Mouse (Mus musculus): ENCODE measurements around the gene Cd53. TPM values are rescaled to one million over a fixed set of nuclear protein-coding genes. Genes with fewer than 3 reads are reported as not detected.

Gene Cd53
- polyA plus RNA-seq (2015; fragmentation: Nextera tagmentation; extraction: Ambion mirVana): 5.5 TPM in 2 replicates

DNA sequence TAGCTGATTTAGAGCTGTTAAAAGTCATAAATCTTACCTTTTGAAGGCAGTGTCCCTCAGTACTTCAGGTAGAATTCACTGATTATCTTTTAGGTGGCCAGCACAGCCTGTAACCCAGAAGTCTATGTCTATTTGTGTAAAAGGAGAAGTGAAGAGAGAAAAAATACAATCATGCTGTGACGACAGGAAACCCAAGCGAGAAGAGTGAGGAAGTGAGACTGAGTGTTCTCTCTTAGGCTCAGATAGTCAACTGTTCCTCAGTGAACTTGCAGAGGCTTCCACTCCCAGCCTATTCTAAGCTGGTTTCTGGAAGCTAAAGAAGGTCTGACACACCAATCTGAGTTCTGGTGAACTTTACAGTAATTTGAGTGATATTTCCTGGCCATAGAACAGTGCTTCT is at the start of gene Cd53:
Gene Cd53, minus strand, starts transcription at position 220 of the 400 bp plus-strand sequence.
- no peak for ATAC-seq (ENCODE audit: low FRiP score)
- no peak within 1 kb of the TSS for H3K4me3 ChIP-seq

DNA sequence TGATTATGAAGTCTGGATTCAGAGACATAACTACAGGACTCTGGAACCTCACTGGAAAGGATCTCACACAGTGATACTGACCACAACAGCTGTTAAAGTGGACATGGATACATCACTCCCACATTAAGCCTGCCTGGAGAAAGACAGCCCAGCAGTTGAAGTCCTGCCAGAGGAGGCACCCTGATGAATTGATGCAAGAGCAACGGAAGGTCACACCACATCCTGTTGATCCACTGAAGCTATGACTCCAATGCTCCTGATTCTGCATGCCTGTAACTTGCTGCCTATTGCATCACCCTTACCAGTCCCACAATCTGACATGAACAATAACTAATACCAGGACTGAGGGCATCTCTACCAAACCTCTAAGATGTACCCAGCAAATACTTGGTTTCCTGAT is 42.2 kb upstream of the Cd53 start:
- H3K9ac ChIP-seq: no peak overlapping the region
- H3K4me2 ChIP-seq: no peak overlapping the region
- H3K27me3 ChIP-seq: no peaks in the 10 kb centered on the region
- ATAC-seq (ENCODE audit: low FRiP score): no peak
- no peak overlapping the region for H3K27ac ChIP-seq
- no peaks in the 10 kb centered on the region for H3K4me1 ChIP-seq (replicated peaks)
- WGBS: 81% methylated on average over 1 of the region's 1 CpGs
- H3K4me3 ChIP-seq: no peak overlapping the region
- H3K9me3 ChIP-seq: peaks cover 8% of the 10 kb centered on the region
- H3K36me3 ChIP-seq: no peaks in the 10 kb centered on the region

More for the DNA sequence above, at the start of gene Cd53:
- no peaks in the 10 kb centered on the region for H3K4me1 ChIP-seq (replicated peaks)
- H3K36me3 ChIP-seq: no peaks in the 10 kb centered on the region
- no peak within 1 kb of the TSS for H3K9ac ChIP-seq
- H3K27ac ChIP-seq: no peak within 1 kb of the TSS
- H3K9me3 ChIP-seq: no peaks in the 10 kb centered on the region
- no peaks in the 10 kb centered on the region for H3K27me3 ChIP-seq
- H3K4me2 ChIP-seq: no peak within 1 kb of the TSS
- WGBS: 77% methylated on average over 2 of the region's 2 CpGs

DNA sequence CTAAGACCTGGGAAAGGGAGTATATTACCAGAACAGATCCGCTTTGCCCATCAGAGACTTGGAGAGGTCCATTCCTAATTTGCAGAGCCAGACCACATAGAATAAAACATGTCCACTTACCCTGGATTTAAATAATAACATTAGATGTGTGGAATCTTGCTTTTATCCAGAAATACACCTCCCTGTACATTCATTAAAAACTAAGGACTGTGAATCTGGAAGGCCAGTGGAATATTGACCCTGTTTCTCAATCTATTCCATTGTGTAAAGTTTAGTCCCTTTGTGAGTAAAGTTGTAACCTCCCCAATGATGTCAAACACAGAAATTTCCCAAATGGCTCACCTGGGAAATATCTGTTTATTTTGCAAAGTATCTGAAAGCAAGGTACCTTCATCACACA is 36.2 kb upstream of the Cd53 start, which contains the start of gene Olfr266:
Gene Olfr266, minus strand, starts transcription at position 101 of the 400 bp plus-strand sequence.
- Histone ChIP-seq H3K4me1 (replicated peaks) (no peaks in the 10 kb centered on the region), H3K9ac (no peak within 1 kb of the TSS), H3K27ac (no peak within 1 kb of the TSS), H3K36me3 (no peaks in the 10 kb centered on the region), H3K4me2 (no peak within 1 kb of the TSS), H3K4me3 (no peak within 1 kb of the TSS), H3K27me3 (no peaks in the 10 kb centered on the region), H3K9me3 (no peaks in the 10 kb centered on the region; the same call in 1 of the 2 replicates)
- no peak for ATAC-seq (ENCODE audit: low FRiP score)
- whole genome bisulfite sequencing: 94% methylated on average over 1 of the region's 1 CpGs

DNA sequence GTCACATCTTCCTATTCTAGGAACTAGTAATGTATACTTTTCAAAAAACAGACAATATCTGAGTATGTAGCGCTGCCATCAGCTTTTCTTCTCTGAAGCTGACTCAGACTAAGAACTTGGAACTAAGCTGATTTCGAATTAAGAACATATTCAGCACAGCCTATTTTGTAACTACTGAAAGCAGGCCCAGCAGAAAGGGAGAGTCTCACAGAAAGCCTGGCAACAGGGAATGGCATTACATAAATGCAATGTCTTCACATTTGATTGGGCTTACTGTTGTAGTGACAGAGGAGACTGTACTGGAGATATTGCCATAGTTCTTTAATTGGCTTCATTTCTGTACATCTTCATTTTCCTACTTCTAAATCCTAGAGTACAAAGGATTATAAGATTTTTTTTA is 27.7 kb upstream of the Cd53 start:
- Histone ChIP-seq H3K36me3 (no peaks in the 10 kb centered on the region), H3K4me1 (replicated peaks) (no peaks in the 10 kb centered on the region), H3K27me3 (no peaks in the 10 kb centered on the region), H3K4me2 (no peak overlapping the region), H3K9me3 (no peaks in the 10 kb centered on the region), H3K9ac (no peak overlapping the region), H3K27ac (no peak overlapping the region), H3K4me3 (no peak overlapping the region)
- WGBS: 87% methylated on average over 2 of the region's 2 CpGs
- no peak for ATAC-seq (ENCODE audit: low FRiP score)

DNA sequence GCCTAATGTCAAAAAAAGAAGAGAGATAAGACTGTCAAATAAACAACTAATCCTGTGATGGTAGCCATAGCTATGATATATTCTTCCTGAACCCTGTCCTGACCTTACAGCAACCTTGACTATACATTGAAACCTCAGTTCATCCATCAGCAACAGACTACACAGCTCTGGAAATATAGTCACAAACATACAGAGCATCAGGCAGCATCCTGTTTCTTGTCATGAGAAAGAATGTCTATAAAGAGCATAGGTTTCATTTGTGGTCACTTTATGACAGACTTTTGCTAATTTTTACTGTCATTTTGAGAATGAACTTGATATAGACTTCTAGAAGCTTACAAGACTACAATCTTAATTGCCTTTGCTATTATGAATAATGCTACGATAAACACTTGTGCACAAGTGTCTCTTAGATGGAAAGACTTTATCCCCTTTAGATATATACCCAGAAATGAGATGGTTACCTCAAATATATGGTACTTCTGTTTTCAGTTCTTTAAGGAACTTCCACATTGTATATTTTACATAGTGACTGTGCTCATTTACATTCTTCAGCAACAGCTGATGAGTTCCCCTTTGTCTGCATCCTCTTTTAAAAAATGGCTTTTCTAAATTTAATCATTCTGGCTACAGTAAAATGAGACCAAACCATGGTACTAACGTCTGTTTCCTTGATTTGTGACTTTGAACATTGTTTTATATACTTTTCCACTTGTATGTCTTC is 19.2 kb upstream of the Cd53 start:
- H3K4me2 ChIP-seq: no peak overlapping the region
- H3K9ac ChIP-seq: no peak overlapping the region
- no peaks in the 10 kb centered on the region for H3K27me3 ChIP-seq
- H3K4me1 ChIP-seq (replicated peaks): no peaks in the 10 kb centered on the region
- H3K27ac ChIP-seq: no peak overlapping the region
- ATAC-seq (ENCODE audit: low FRiP score): no peak
- H3K4me3 ChIP-seq: no peak overlapping the region
- H3K36me3 ChIP-seq: no peaks in the 10 kb centered on the region
- WGBS: 65% methylated on average over 2 of the region's 2 CpGs
- H3K9me3 ChIP-seq: no peaks in the 10 kb centered on the region

DNA sequence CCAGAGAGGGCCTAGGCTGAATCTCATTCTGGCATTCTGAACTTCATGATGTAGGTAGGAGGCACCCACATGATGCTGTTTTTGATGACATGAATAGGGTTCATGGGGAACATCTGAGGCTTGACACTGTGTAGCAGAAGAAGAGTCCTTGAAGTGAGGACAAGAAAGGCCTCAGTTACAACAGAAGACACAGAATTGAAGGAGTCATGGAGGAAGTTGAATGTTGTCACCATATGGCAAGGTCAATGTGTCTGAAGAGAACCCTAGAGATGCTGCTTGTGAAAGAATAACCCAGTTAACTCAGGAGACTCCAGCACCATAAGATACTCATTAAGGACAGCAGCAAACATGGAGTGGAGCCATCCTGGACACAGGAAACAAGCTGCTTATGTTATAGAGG is 8.1 kb upstream of the Cd53 start:
- Histone ChIP-seq H3K9ac (no peak overlapping the region), H3K4me2 (no peak overlapping the region), H3K27me3 (no peaks in the 10 kb centered on the region), H3K9me3 (no peaks in the 10 kb centered on the region), H3K4me1 (replicated peaks) (no peaks in the 10 kb centered on the region), H3K27ac (no peak overlapping the region), H3K4me3 (no peak overlapping the region), H3K36me3 (no peaks in the 10 kb centered on the region)
- ATAC-seq (ENCODE audit: low FRiP score): no peak

DNA sequence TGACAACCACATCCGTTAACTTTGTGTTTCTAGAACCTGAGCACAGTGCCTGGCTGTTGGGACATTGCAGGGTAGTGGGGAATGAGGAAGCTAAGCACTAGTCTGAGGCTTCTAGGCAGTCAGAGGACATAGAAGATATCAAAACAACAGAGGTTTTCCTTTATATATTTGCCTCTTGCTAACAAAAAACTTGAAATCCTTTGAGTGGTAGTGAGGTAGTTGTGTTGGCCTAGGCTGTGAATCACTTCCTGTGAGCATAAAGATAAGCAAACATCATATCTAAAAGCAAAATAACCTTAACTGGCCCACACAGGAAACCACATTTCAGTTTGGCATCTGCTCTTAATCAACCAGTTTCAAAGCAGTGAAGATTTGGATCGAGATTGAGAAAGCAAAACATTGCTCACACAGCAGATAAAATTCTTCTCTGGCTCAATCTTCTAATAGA is 1.5 kb downstream of the Cd53 start:
- WGBS: 74% methylated on average over 2 of the region's 2 CpGs
- ATAC-seq (ENCODE audit: low FRiP score): no peak
- H3K27ac ChIP-seq: no peak overlapping the region

DNA sequence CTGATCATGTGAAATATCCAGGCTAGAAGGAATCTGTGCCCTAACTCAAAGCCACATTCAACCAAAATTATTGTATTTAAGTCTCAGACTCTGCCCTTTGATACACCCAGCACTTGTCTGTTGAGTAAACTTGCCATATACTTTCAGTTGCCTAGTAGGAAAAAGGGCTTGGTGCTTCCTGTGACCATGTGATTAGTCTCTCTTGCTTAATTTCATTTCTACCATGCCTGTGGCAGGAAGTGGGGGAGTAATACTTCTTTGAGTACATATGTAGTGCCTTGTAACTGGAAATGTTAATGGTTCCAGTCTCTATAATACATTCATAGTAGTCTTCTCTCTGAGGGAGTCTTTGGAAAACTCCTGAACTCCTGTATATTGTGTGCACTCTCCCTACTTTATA is 2.0 kb downstream of the Cd53 start:
- H3K36me3 ChIP-seq: no peaks in the 10 kb centered on the region
- ATAC-seq (ENCODE audit: low FRiP score): no peak
- H3K27me3 ChIP-seq: no peaks in the 10 kb centered on the region
- H3K4me3 ChIP-seq: no peak overlapping the region
- H3K9me3 ChIP-seq: no peaks in the 10 kb centered on the region
- H3K27ac ChIP-seq: no peak overlapping the region
- H3K9ac ChIP-seq: no peak overlapping the region
- H3K4me1 ChIP-seq (replicated peaks): no peaks in the 10 kb centered on the region
- no peak overlapping the region for H3K4me2 ChIP-seq

More for the DNA sequence above, 1.5 kb downstream of the Cd53 start:
- H3K4me2 ChIP-seq: no peak overlapping the region
- no peak overlapping the region for H3K9ac ChIP-seq
- H3K4me3 ChIP-seq: no peak overlapping the region
- H3K36me3 ChIP-seq: no peaks in the 10 kb centered on the region
- H3K27me3 ChIP-seq: no peaks in the 10 kb centered on the region
- H3K4me1 ChIP-seq (replicated peaks): no peaks in the 10 kb centered on the region
- no peaks in the 10 kb centered on the region for H3K9me3 ChIP-seq

DNA sequence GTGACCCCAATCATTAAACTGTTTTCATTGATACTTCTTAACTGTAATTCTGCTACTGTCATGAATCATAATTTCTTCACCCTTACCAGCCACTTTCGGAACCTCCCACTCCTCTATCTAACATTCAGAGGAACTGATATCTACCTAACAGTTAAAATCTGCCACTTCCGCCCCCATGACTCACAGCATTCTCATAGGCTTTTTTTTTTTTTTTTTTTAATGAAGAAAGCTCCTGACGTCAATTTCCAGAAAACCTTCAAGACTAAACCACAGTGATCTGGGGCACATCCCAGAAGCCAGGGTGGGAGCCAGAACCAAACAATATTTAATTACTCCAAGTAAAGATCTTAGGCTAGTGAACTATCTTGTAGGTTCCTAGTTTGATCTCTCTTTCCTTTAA is 4.8 kb downstream of the Cd53 start:
- H3K27me3 ChIP-seq: no peaks in the 10 kb centered on the region
- no peaks in the 10 kb centered on the region for H3K36me3 ChIP-seq
- 88% methylated on average over 3 of the region's 3 CpGs for WGBS
- H3K4me2 ChIP-seq: no peak overlapping the region
- no peaks in the 10 kb centered on the region for H3K9me3 ChIP-seq
- H3K4me1 ChIP-seq (replicated peaks): no peaks in the 10 kb centered on the region
- H3K9ac ChIP-seq: no peak overlapping the region
- no peak overlapping the region for H3K4me3 ChIP-seq
- no peak for ATAC-seq (ENCODE audit: low FRiP score)
- H3K27ac ChIP-seq: no peak overlapping the region

DNA sequence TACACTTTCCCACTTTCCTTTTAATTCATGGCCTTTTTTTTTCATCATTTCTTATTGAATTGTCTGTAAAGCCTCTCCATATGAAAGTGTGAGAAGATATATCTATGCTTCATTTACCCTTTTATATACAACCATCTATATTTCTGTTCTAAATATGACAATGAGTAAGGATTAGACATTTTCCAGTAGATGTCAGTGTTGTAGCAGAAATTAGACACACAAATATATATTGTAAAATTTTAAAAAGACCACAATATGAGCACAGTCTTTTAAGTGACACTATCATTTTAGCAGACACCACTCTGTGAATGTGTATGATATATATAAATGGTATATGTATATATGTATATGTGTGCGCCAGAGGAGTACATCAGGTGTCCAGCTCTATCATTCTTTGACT is 18.1 kb downstream of the Cd53 start:
- Histone ChIP-seq H3K27ac (no peak overlapping the region), H3K4me2 (no peak overlapping the region), H3K9ac (no peak overlapping the region), H3K27me3 (no peaks in the 10 kb centered on the region), H3K4me3 (no peak overlapping the region), H3K9me3 (no peaks in the 10 kb centered on the region), H3K36me3 (no peaks in the 10 kb centered on the region), H3K4me1 (replicated peaks) (no peaks in the 10 kb centered on the region)
- WGBS: 96% methylated on average over 1 of the region's 1 CpGs
- ATAC-seq (ENCODE audit: low FRiP score): no peak

DNA sequence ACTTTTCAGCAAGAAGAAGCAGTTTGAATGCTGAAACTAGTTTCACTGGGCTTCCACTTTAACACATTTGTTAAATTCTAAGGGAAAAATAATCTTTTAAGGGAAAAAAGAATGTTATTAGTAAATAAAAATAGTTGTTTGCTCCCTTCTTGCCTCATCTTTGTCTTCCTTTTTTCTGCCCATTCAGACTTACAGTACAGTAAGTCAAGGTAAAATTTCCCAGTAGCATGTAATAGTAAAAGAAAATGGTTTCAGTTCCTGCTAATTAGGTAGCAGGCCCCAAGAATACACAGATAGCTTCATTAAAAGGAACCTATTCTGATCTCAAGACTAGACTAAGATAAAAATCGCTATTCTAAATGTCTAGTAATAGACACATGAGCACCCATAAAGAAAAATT is 34.1 kb downstream of the Cd53 start:
- no peak for ATAC-seq (ENCODE audit: low FRiP score)
- Histone ChIP-seq H3K9ac (no peak overlapping the region), H3K4me2 (no peak overlapping the region), H3K27ac (no peak overlapping the region), H3K36me3 (no peaks in the 10 kb centered on the region), H3K27me3 (no peaks in the 10 kb centered on the region), H3K4me1 (replicated peaks) (no peaks in the 10 kb centered on the region), H3K4me3 (no peak overlapping the region), H3K9me3 (no peaks in the 10 kb centered on the region)
- 65% methylated on average over 1 of the region's 1 CpGs for WGBS

DNA sequence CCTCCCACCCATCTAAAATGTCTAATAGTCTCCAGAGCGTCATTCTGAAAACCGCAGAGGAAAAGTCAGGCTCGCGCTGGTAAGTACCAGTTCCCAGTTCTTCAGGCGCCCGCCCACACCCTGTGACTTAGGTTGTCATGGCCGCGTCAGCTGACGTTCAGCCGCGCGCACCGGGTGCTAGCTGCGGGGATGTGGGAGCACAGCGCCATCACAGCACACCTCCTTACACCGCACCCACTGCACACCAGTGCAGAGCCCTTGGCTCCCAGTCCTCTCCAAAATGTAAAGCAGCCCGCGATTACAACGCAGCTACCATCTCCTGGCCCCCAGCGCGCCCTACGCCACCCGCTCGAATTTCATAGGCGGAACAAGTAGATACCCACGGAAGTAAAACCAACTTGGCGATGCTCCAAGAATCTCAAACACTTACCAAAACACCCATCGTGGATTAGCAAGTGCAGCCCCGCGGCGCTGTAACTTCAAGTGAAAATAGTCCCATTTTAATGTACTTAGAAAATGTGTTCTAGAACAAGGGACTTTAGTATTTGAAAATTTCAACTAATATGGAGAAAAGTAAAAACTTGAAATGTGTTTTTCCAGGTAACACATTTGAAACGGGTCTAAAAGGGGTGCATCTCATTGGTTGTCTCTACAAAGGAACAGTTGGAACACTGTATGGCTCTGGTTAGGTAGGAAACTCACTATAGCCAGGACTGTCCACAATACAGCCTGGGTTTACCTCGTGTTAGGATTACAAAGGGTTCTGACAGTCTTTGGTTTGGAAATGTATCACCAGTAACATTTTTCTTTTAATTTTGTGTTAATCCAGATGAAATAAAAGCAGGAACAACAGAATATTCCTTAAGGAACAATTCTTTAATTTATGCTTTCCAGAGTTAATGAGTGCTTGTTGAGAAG is 67.7 kb downstream of the Cd53 start:
- no peaks in the 10 kb centered on the region for H3K4me1 ChIP-seq (replicated peaks)
- peak; percentile 95 for ATAC-seq (ENCODE audit: low FRiP score)
- H3K4me3 ChIP-seq: peak overlapping the region; percentile 69
- WGBS: under 1% methylated on average over 33 of the region's 33 CpGs
- H3K27me3 ChIP-seq: peaks cover 8% of the 10 kb centered on the region
- H3K9me3 ChIP-seq: peaks cover 6% of the 10 kb centered on the region; the same call in 1 of the 2 replicates
- H3K36me3 ChIP-seq: peaks cover 5% of the 10 kb centered on the region; the same call in 1 of the 2 replicates
- peak overlapping the region; percentile 78 for H3K9ac ChIP-seq
- peak overlapping the region; percentile 95 for H3K27ac ChIP-seq
- H3K4me2 ChIP-seq: peak overlapping the region; percentile 62

All from hindbrain, embryonic 13.5 days (tissue).